Mouse (Mus musculus) midbrain, embryonic 12.5 days (tissue): ENCODE measurements at regions not wholly inside any gene's neighbourhood (a gene's known extent, or its start where the extent isn't known, plus 50 kb on each side); places are given as distances from the start of the nearest gene placed in this dataset.

Source experiments
- ATAC-seq: fragments of 200-750 bp; cut with Nextera tagmentation; 2 replicates; pipeline ENCODE4 v1.8.0; 2017; ENCODE audit warnings: low read depth, moderate TSS enrichment, moderate library complexity; ENCODE audit not compliant: low FRiP score
- H3K27ac ChIP-seq: fragments of 300-500 bp; sonication (generic); replicated peaks from 2 replicates; pipeline ENCODE4 v1.5.1; 2016; ENCODE audit warnings: mild to moderate bottlenecking
- H3K27me3 ChIP-seq: fragments of 300-500 bp; sonication (generic); 2 replicates; pipeline ENCODE4 v1.6.1; 2016; ENCODE audit warnings: mild to moderate bottlenecking
- H3K36me3 ChIP-seq: fragments of 300-500 bp; sonication (generic); 2 replicates; pipeline ENCODE4 v1.6.1; 2016
- H3K4me1 ChIP-seq: fragments of 300-500 bp; sonication (generic); 2 replicates; pipeline ENCODE4 v1.6.1; 2016
- H3K4me2 ChIP-seq: fragments of 300-500 bp; sonication (generic); replicated peaks from 2 replicates; pipeline ENCODE4 v1.6.1; 2016; ENCODE audit warnings: mild to moderate bottlenecking, moderate library complexity
- H3K4me3 ChIP-seq: fragments of 300-500 bp; sonication (generic); 2 replicates; pipeline ENCODE4 v1.5.1; 2016; ENCODE audit warnings: mild to moderate bottlenecking
- H3K9ac ChIP-seq: fragments of 300-500 bp; sonication (generic); replicated peaks from 2 replicates; pipeline ENCODE4 v1.6.1; 2016; ENCODE audit warnings: mild to moderate bottlenecking, moderate library complexity
- H3K9me3 ChIP-seq: fragments of 300-500 bp; sonication (generic); 2 replicates; pipeline ENCODE4 v1.6.1; 2016; ENCODE audit warnings: mild to moderate bottlenecking
- WGBS: fragments of 180-500 bp; shearing (Covaris S2); methylation state at CpG from one replicate; pipeline ENCODE4 v1.1.7; 2016; 5-methylcytosine and 5-hydroxymethylcytosine counted together

- Histone ChIP-seq H3K36me3 (no peaks in the 10 kb centered on the region), H3K4me2 (peak overlapping the region; percentile 99), H3K27me3 (peaks cover 37% of the 10 kb centered on the region), H3K9ac (peak overlapping the region; percentile 72), H3K4me3 (peak overlapping the region; percentile 69), H3K4me1 (peaks cover 12% of the 10 kb centered on the region), H3K9me3 (no peaks in the 10 kb centered on the region), H3K27ac (no peak overlapping the region)
- WGBS: under 1% methylated on average over 50 of the region's 50 CpGs
- peak; percentile 52; the same call in 1 of the 2 replicates for ATAC-seq
Observed at GRCm38 (mm10) chr9:67633026-67633741, 73.7 kb upstream of the Tln2 start.

GRCm38 (mm10) chr9:67633761-67634441, 74.4 kb upstream of the Tln2 start:
- WGBS: under 1% methylated on average over 61 of the region's 61 CpGs
- peaks cover 37% of the 10 kb centered on the region for H3K27me3 ChIP-seq
- no peaks in the 10 kb centered on the region for H3K9me3 ChIP-seq
- peak overlapping the region; percentile 69 for H3K4me3 ChIP-seq
- peak; percentile 80 for ATAC-seq
- H3K27ac ChIP-seq: peak overlapping the region; percentile 72
- H3K4me2 ChIP-seq: peak overlapping the region; percentile 99
- peak overlapping the region; percentile 72 for H3K9ac ChIP-seq
- peaks cover 12% of the 10 kb centered on the region for H3K4me1 ChIP-seq
- no peaks in the 10 kb centered on the region for H3K36me3 ChIP-seq

- WGBS: 94% methylated on average over 2 of the region's 2 CpGs
- H3K27ac ChIP-seq: no peak overlapping the region
- no peaks in the 10 kb centered on the region for H3K36me3 ChIP-seq
- no peak overlapping the region for H3K9ac ChIP-seq
- no peak for ATAC-seq
- H3K27me3 ChIP-seq: no peaks in the 10 kb centered on the region
- H3K4me2 ChIP-seq: no peak overlapping the region
- H3K4me1 ChIP-seq: no peaks in the 10 kb centered on the region
- H3K9me3 ChIP-seq: no peaks in the 10 kb centered on the region
- H3K4me3 ChIP-seq: no peak overlapping the region
Observed at GRCm38 (mm10) chr9:67646820-67647219, 87.3 kb upstream of the Tln2 start.

- Histone ChIP-seq H3K4me3 (no peak overlapping the region), H3K4me1 (no peaks in the 10 kb centered on the region), H3K36me3 (no peaks in the 10 kb centered on the region), H3K27ac (no peak overlapping the region), H3K9me3 (no peaks in the 10 kb centered on the region), H3K4me2 (no peak overlapping the region), H3K27me3 (no peaks in the 10 kb centered on the region), H3K9ac (no peak overlapping the region)
- no peak for ATAC-seq
Observed at GRCm38 (mm10) chr9:67664773-67665172, 94.5 kb upstream of the C2cd4b start.

- Histone ChIP-seq H3K4me2 (no peak overlapping the region), H3K4me3 (no peak overlapping the region), H3K9ac (no peak overlapping the region), H3K27me3 (no peaks in the 10 kb centered on the region), H3K9me3 (no peaks in the 10 kb centered on the region), H3K27ac (no peak overlapping the region), H3K4me1 (no peaks in the 10 kb centered on the region), H3K36me3 (no peaks in the 10 kb centered on the region)
- WGBS: 89% methylated on average over 12 of the region's 12 CpGs
- no peak for ATAC-seq
Observed at GRCm38 (mm10) chr9:67670261-67671020, 88.8 kb upstream of the C2cd4b start.

GRCm38 (mm10) chr9:67676906-67677305, 82.3 kb upstream of the C2cd4b start:
- no peak overlapping the region for H3K4me3 ChIP-seq
- no peak overlapping the region for H3K9ac ChIP-seq
- H3K4me1 ChIP-seq: no peaks in the 10 kb centered on the region
- no peak for ATAC-seq
- WGBS: 78% methylated on average over 1 of the region's 1 CpGs
- H3K36me3 ChIP-seq: no peaks in the 10 kb centered on the region
- no peaks in the 10 kb centered on the region for H3K9me3 ChIP-seq
- H3K4me2 ChIP-seq: no peak overlapping the region
- H3K27me3 ChIP-seq: no peaks in the 10 kb centered on the region
- no peak overlapping the region for H3K27ac ChIP-seq

- H3K27ac ChIP-seq: no peak overlapping the region
- H3K4me3 ChIP-seq: no peak overlapping the region
- H3K27me3 ChIP-seq: no peaks in the 10 kb centered on the region
- ATAC-seq: no peak
- H3K9ac ChIP-seq: no peak overlapping the region
- no peak overlapping the region for H3K4me2 ChIP-seq
- 12% methylated on average over 7 of the region's 7 CpGs for WGBS
- H3K4me1 ChIP-seq: no peaks in the 10 kb centered on the region
- no peaks in the 10 kb centered on the region for H3K36me3 ChIP-seq
- peaks cover 3% of the 10 kb centered on the region; the same call in 1 of the 2 replicates for H3K9me3 ChIP-seq
Observed at GRCm38 (mm10) chr9:67683367-67683766, 75.9 kb upstream of the C2cd4b start.

- no peak overlapping the region for H3K4me3 ChIP-seq
- no peak overlapping the region for H3K4me2 ChIP-seq
- H3K36me3 ChIP-seq: no peaks in the 10 kb centered on the region
- no peaks in the 10 kb centered on the region for H3K4me1 ChIP-seq
- H3K9ac ChIP-seq: no peak overlapping the region
- ATAC-seq: no peak
- 88% methylated on average over 13 of the region's 13 CpGs for WGBS
- no peaks in the 10 kb centered on the region for H3K27me3 ChIP-seq
- H3K9me3 ChIP-seq: no peaks in the 10 kb centered on the region
- H3K27ac ChIP-seq: no peak overlapping the region
Observed at GRCm38 (mm10) chr9:67692396-67692795, 66.8 kb upstream of the C2cd4b start.

GRCm38 (mm10) chr9:67693716-67694115, 65.5 kb upstream of the C2cd4b start:
- 15% methylated on average over 7 of the region's 7 CpGs for WGBS
- H3K4me1 ChIP-seq: no peaks in the 10 kb centered on the region
- no peak overlapping the region for H3K4me2 ChIP-seq
- no peaks in the 10 kb centered on the region for H3K27me3 ChIP-seq
- no peaks in the 10 kb centered on the region for H3K36me3 ChIP-seq
- no peak overlapping the region for H3K4me3 ChIP-seq
- H3K27ac ChIP-seq: no peak overlapping the region
- no peaks in the 10 kb centered on the region for H3K9me3 ChIP-seq
- no peak overlapping the region for H3K9ac ChIP-seq
- ATAC-seq: no peak

- H3K27me3 ChIP-seq: peaks cover 4% of the 10 kb centered on the region; the same call in 1 of the 2 replicates
- H3K36me3 ChIP-seq: no peaks in the 10 kb centered on the region
- ATAC-seq: no peak
- peaks cover 3% of the 10 kb centered on the region; the same call in 1 of the 2 replicates for H3K4me1 ChIP-seq
- H3K4me3 ChIP-seq: no peak overlapping the region
- H3K9me3 ChIP-seq: no peaks in the 10 kb centered on the region
- H3K9ac ChIP-seq: no peak overlapping the region
- H3K27ac ChIP-seq: no peak overlapping the region
- H3K4me2 ChIP-seq: no peak overlapping the region
- WGBS: 96% methylated on average over 2 of the region's 2 CpGs
Observed at GRCm38 (mm10) chr9:67698796-67699195, 60.4 kb upstream of the C2cd4b start.

- peak; percentile 65 for ATAC-seq
- WGBS: 11% methylated on average over 35 of the region's 35 CpGs
- Histone ChIP-seq H3K27ac (no peak overlapping the region), H3K27me3 (peaks cover 4% of the 10 kb centered on the region; the same call in 1 of the 2 replicates), H3K4me1 (peaks cover 3% of the 10 kb centered on the region; the same call in 1 of the 2 replicates), H3K4me3 (peak overlapping the region; percentile 36), H3K9me3 (no peaks in the 10 kb centered on the region), H3K36me3 (no peaks in the 10 kb centered on the region), H3K9ac (peak overlapping the region; percentile 38), H3K4me2 (peak overlapping the region; percentile 56)
Observed at GRCm38 (mm10) chr9:67699846-67700579, 59.2 kb upstream of the C2cd4b start.
